Mouse (Mus musculus) brown adipose tissue, adult 24 weeks (tissue): ENCODE results near the gene Cacna1d. TPM values are rescaled to one million over a fixed set of nuclear protein-coding genes. Genes with fewer than 3 reads are reported as not detected.

ENCODE experiments used
- H3K27ac ChIP-seq: fragments of 200-500 bp; replicated peaks from 2 replicates; pipeline ENCODE4 v1.5.1; 2012; ENCODE audit warnings: low read depth, mild to moderate bottlenecking, low read length
- H3K4me1 ChIP-seq: fragments of 200-500 bp; 2 replicates; pipeline ENCODE4 v1.6.1; 2012; ENCODE audit warnings: low read length, mixed read lengths; ENCODE audit not compliant: control insufficient read depth, insufficient read depth, insufficient read length
- H3K4me3 ChIP-seq: fragments of 200-500 bp; 2 replicates; pipeline ENCODE4 v1.5.1; 2012; ENCODE audit warnings: low read depth, mild to moderate bottlenecking, low read length, moderate library complexity; ENCODE audit not compliant: insufficient read depth
- polyA plus RNA-seq: library from polyadenylated mRNA; stranded (reverse); fragments of >200 nt; gene quantifications from 2 replicates; pipeline ENCODE4 v1.2.4, GENCODE M21; 2012; ENCODE audit not compliant: missing spikeins, insufficient read depth, insufficient read length

Gene Cacna1d
- polyA plus RNA-seq, 1 experiment: not detected

- Histone ChIP-seq H3K4me1 (no peaks in the 10 kb centered on the region), H3K4me3 (no peak overlapping the region), H3K27ac (no peak overlapping the region)
Observed at GRCm38 (mm10) chr14:30097239-30097638, 394.0 kb downstream of the Cacna1d start.

- H3K27ac ChIP-seq: no peak overlapping the region
- no peak overlapping the region for H3K4me3 ChIP-seq
- H3K4me1 ChIP-seq: no peaks in the 10 kb centered on the region
Observed at GRCm38 (mm10) chr14:30092426-30092825, 398.8 kb downstream of the Cacna1d start.

GRCm38 (mm10) chr14:30092021-30092420, 399.2 kb downstream of the Cacna1d start:
- no peaks in the 10 kb centered on the region for H3K4me1 ChIP-seq
- H3K4me3 ChIP-seq: no peak overlapping the region
- no peak overlapping the region for H3K27ac ChIP-seq

GRCm38 (mm10) chr14:30079729-30080128, 411.5 kb downstream of the Cacna1d start:
- H3K4me1 ChIP-seq: no peaks in the 10 kb centered on the region
- H3K27ac ChIP-seq: no peak overlapping the region
- no peak overlapping the region for H3K4me3 ChIP-seq

- Histone ChIP-seq H3K27ac (no peak overlapping the region), H3K4me3 (no peak overlapping the region), H3K4me1 (no peaks in the 10 kb centered on the region)
Observed at GRCm38 (mm10) chr14:30078115-30078808, 413.0 kb downstream of the Cacna1d start.

GRCm38 (mm10) chr14:30075268-30075887, 415.9 kb downstream of the Cacna1d start:
- H3K4me1 ChIP-seq: no peaks in the 10 kb centered on the region
- no peak overlapping the region for H3K27ac ChIP-seq
- no peak overlapping the region for H3K4me3 ChIP-seq

GRCm38 (mm10) chr14:30068566-30068965, 422.7 kb downstream of the Cacna1d start:
- no peak overlapping the region for H3K27ac ChIP-seq
- no peaks in the 10 kb centered on the region for H3K4me1 ChIP-seq
- H3K4me3 ChIP-seq: no peak overlapping the region

GRCm38 (mm10) chr14:30066752-30067151, 424.5 kb downstream of the Cacna1d start:
- no peak overlapping the region for H3K4me3 ChIP-seq
- H3K4me1 ChIP-seq: no peaks in the 10 kb centered on the region
- no peak overlapping the region for H3K27ac ChIP-seq

DNA sequence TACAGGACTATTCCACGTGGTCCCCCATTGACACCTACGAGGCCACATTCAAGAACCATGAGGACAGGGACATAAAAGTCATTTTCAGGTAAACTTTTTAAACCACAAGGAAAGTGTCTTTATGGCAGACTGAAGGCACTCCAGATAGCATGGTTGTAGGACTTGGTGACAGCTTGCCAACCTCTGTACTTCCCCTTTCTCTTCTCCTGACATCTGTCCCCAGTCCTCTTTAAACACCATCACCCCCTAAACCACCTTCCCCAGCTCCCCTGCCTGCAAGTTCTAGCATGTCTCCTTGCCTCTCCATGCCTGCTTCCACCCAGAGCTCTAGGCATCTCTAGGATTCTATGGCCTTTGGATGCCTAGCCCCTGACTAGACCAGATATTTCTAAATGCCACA, 426.4 kb downstream of the Cacna1d start:
- no peak overlapping the region for H3K4me3 ChIP-seq
- no peaks in the 10 kb centered on the region for H3K4me1 ChIP-seq
- no peak overlapping the region for H3K27ac ChIP-seq

DNA sequence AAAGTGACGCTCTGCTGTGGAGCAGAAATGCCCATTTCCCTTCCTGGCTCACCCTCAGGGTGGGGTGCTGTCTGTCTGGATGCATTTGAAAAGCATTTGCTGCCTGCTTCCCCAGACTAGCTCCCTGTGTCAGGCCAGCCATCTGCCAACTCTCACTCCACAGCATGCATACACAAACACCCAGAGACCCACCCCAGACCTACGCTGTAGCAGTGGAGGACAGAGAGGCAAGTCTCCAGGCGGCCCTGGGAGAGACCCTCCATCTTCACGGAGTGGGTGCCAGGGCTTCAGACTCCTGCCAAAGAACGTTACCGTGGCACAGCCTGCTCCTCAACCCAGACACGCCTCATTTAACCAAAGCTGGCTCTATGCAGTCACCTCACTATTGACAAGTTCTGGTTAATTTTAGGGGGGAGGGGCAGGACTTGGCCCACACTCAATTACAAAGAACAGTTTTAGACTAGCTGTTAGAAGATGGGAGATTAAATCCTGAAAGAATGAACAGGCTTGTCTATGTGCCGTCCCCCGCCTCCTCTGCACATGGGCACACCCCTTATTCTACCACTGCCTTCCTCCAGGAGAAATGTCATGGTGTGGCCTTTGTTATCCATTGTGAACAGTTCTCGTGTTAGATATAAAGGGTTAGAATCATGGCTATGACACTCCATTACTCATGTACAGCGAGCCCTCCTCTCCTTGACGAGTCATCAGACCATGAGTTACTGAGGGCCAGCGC, 435.1 kb downstream of the Cacna1d start:
- Histone ChIP-seq H3K4me1 (no peaks in the 10 kb centered on the region), H3K4me3 (no peak overlapping the region), H3K27ac (no peak overlapping the region)

GRCm38 (mm10) chr14:30054922-30055321, 436.3 kb downstream of the Cacna1d start:
- H3K4me3 ChIP-seq: no peak overlapping the region
- no peak overlapping the region for H3K27ac ChIP-seq
- no peaks in the 10 kb centered on the region for H3K4me1 ChIP-seq

DNA sequence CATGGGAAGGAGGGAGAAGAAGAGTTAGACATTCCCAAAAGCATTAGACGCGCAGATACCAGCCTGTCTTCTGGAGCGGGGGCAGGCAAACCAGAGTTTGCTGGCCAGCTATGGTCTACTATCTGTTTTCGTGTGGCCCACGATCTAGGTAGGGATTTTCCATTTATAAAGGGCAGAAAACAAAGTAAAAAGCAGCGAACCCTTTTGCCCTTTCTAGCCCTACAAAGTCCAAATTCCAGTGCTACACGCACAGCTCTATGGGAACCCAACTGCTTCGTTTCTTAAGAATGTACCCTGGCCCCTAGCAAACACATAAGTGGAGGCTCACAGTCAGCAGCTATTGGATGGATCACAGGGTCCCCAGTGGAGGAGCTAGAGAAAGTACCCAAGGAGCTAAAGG, 441.0 kb downstream of the Cacna1d start:
- H3K27ac ChIP-seq: no peak overlapping the region

GRCm38 (mm10) chr14:30048049-30048448, 443.2 kb downstream of the Cacna1d start:
- no peaks in the 10 kb centered on the region for H3K4me1 ChIP-seq
- no peak overlapping the region for H3K27ac ChIP-seq
- no peak overlapping the region for H3K4me3 ChIP-seq

More for the DNA sequence above, 441.0 kb downstream of the Cacna1d start:
- no peak overlapping the region for H3K4me3 ChIP-seq
- no peaks in the 10 kb centered on the region for H3K4me1 ChIP-seq

DNA sequence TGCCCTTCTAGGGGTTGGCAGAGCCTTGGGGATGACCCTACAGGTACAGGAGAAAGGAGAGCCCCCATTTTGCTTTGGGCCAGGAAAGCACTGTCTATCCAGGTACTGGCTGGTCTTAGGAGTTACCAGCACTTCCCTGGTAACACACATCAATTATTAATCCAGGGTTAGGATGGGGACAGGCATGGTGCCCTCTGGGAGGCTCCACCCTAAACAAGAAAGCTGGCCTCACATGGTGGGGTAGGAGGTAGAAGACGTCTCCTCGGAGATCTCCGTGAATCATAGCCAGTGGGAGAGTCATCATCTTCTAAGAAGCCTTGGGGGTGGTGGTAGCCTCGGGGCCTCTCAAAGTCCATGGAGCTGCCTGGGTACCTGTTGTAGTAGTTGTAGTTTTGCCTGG, 444.3 kb downstream of the Cacna1d start:
- Histone ChIP-seq H3K4me1 (no peaks in the 10 kb centered on the region), H3K4me3 (no peak overlapping the region), H3K27ac (no peak overlapping the region)

GRCm38 (mm10) chr14:30045704-30046220, 445.5 kb downstream of the Cacna1d start:
- no peak overlapping the region for H3K4me3 ChIP-seq
- no peak overlapping the region for H3K27ac ChIP-seq

More at GRCm38 (mm10) chr14:30045704-30046220, 445.5 kb downstream of the Cacna1d start:
- H3K4me1 ChIP-seq: no peaks in the 10 kb centered on the region
